ENCODE assay signal across 8 mouse cellular contexts in genomic region chr2:37774571-37774970, GRCm38 (mm10). TPM values are rescaled to one million over a fixed set of nuclear protein-coding genes. Genes with fewer than 3 reads are reported as not detected.
DNase-seq lines count a peak whose midpoint lies in the region; ATAC-seq and TF ChIP-seq lines count a peak whose summit lies in the region.
"Had no signal": no experiment of that assay in that cellular context is flagged by ENCODE, and none has a peak within 500 bp of the region (broad histone marks: within the 10 kb centered on the region; RNA-seq: fewer than 3 reads in every experiment).

No protein-coding gene starts in this region.

- TF ChIP-seq POLR2A in CH12.LX (IDR thresholded peaks at IDR 0.05; ENCODE audit: low read depth, low read length), result no peak
- TF ChIP-seq POLR2A in olfactory bulb, adult 2 months (IDR thresholded peaks at IDR 0.05; ENCODE audit: insufficient read depth, low read depth, low read length), result no peak

- no peak overlapping the region for H3K4me2 ChIP-seq in CH12.LX (ENCODE audit: insufficient read depth, low read depth, poor library complexity, severe bottlenecking)
- H3K4me2 ChIP-seq in forebrain, embryonic 12.5 days, result no peak overlapping the region
- H3K4me2 ChIP-seq: neural tube, embryonic 13.5 days had no signal

- ATAC-seq in forebrain, embryonic 12.5 days (ENCODE audit: low FRiP score), result no peak

- TF ChIP-seq CTCF in CH12.LX (conservative IDR thresholded peaks at IDR 0.05 in 1 of 2, IDR thresholded peaks at IDR 0.05 in 1 of 2; ENCODE audit: low read depth in 2 of 2, low read length in 2 of 2), result peak; percentile 29 to 73
- TF ChIP-seq CTCF in olfactory bulb, adult 2 months (IDR thresholded peaks at IDR 0.05; ENCODE audit: insufficient read depth, low read depth, low read length), result peak; percentile 51; the same call in 1 of the 2 replicates

- in situ Hi-C loops in CH12.LX (cut with MboI; ENCODE audit: low pct_ligation_motif_present, low pct_unique_long_range_greater_than_20kb, low sequenced_read_pairs), result loop anchor here (10.0 kb wide), 2 partner anchors 270 to 400 kb away; no protein-coding TSS in a partner anchor

- no peaks in the 10 kb centered on the region for H3K27me3 ChIP-seq in CH12.LX (replicated peaks)
- H3K27me3 ChIP-seq in forebrain, embryonic 12.5 days, result peaks cover 10% of the 10 kb centered on the region; the same call in 1 of the 2 replicates

- H3K27ac ChIP-seq in CH12.LX (ENCODE audit: insufficient read depth, low read depth), result no peak overlapping the region
- peak overlapping the region; percentile 95; the same call in 1 of the 2 replicates for H3K27ac ChIP-seq in forebrain, embryonic 12.5 days
- H3K27ac ChIP-seq in olfactory bulb, adult 2 months (ENCODE audit: insufficient read depth, low read depth, low read length), result no peak overlapping the region
- H3K27ac ChIP-seq: neural tube, embryonic 13.5 days had no signal

- TF ChIP-seq RAD21 in CH12.LX (IDR thresholded peaks at IDR 0.05; ENCODE audit: low read depth, low read length), result peak; percentile 41

- H3K4me3 ChIP-seq in CH12.LX (replicated peaks in 1 of 3; ENCODE audit: low read depth in 2 of 3, low read length in 2 of 3, poor library complexity in 1 of 3), result no peak overlapping the region
- H3K4me3 ChIP-seq in forebrain, embryonic 12.5 days (replicated peaks), result no peak overlapping the region
- no peak overlapping the region for H3K4me3 ChIP-seq in olfactory bulb, adult 2 months (ENCODE audit: insufficient read depth, low read depth, low read length)
- H3K4me3 ChIP-seq: neural tube, embryonic 13.5 days had no signal

- dilution Hi-C loops in CH12.LX (cut with MboI; ENCODE audit: extremely low pct_ligation_motif_present, extremely low pct_unique_long_range_greater_than_20kb, low sequenced_read_pairs), result no loop called here

- WGBS in forebrain, embryonic 12.5 days, result 9% methylated on average over 5 of the region's 5 CpGs
- WGBS in olfactory bulb, adult 2 months, result 40% methylated on average over 5 of the region's 5 CpGs

- no peak for TF ChIP-seq EP300 in CH12.LX (IDR thresholded peaks at IDR 0.05; ENCODE audit: low read length)

- no peaks in the 10 kb centered on the region for H3K79me2 ChIP-seq in CH12.LX (replicated peaks; ENCODE audit: control insufficient read depth, extremely low read depth, insufficient read depth, poor library complexity, severe bottlenecking)

- no peak overlapping the region for H3K9ac ChIP-seq in CH12.LX (ENCODE audit: insufficient read depth, low read depth)
- no peak overlapping the region for H3K9ac ChIP-seq in forebrain, embryonic 12.5 days
- H3K9ac ChIP-seq: neural tube, embryonic 13.5 days had no signal

- H3K36me3 ChIP-seq in CH12.LX (replicated peaks in 1 of 2; ENCODE audit: control insufficient read depth in 1 of 2, insufficient read depth in 1 of 2, low read length in 1 of 2), result no peaks in the 10 kb centered on the region
- H3K36me3 ChIP-seq in forebrain, embryonic 12.5 days (replicated peaks), result no peaks in the 10 kb centered on the region
- H3K36me3 ChIP-seq: neural tube, embryonic 13.5 days had no signal

- H3K4me1 ChIP-seq in CH12.LX (ENCODE audit: control insufficient read depth in 1 of 2, insufficient read depth in 2 of 2), result peaks cover 11 to 26% of the 10 kb centered on the region in 2 experiments
- peaks cover 57% of the 10 kb centered on the region for H3K4me1 ChIP-seq in forebrain, embryonic 12.5 days
- H3K4me1 ChIP-seq in olfactory bulb, adult 2 months (ENCODE audit: control insufficient read depth, insufficient read depth, low read length), result peaks cover 17% of the 10 kb centered on the region

- peak; percentile 43 for DNase-seq in kidney, adult 18-20 months
- no peak for DNase-seq in kidney, adult 11 months
- DNase-seq in 416B (ENCODE audit: low read depth) (peak; percentile 27), CH12.LX (ENCODE audit: extremely low read depth) (peak; percentile 31)
- DNase-seq in right cerebral cortex, adult 18-20 months, result no peak

- no peaks in the 10 kb centered on the region for H3K9me3 ChIP-seq in CH12.LX (replicated peaks; ENCODE audit: low read length)
- no peaks in the 10 kb centered on the region for H3K9me3 ChIP-seq in forebrain, embryonic 12.5 days
- H3K9me3 ChIP-seq: neural tube, embryonic 13.5 days had no signal

TF ChIP-seq in CH12.LX, 34 proteins besides CTCF, POLR2A, EP300 and RAD21:
- no peak for TF ChIP-seq RCOR1 (conservative IDR thresholded peaks at IDR 0.05; ENCODE audit: low read depth, low read length)
- peak; percentile 84 for TF ChIP-seq SMC3 (IDR thresholded peaks at IDR 0.05; ENCODE audit: low read depth, low read length)

RNA-seq across cellular contexts. Expression of gene Crb2, which starts 1.5 kb away (rescaled TPM):
- total RNA-seq in CH12.LX (2012; rRNA removed) (0.04 and 0.13 TPM in 2 replicates), CH12.LX (2014; rRNA removed) (not detected in 2 replicates)
- polyA plus RNA-seq in CH12.LX (2012; ENCODE audit: insufficient read length, low read depth), result 0.07 TPM in 2 replicates
- polyA plus RNA-seq in forebrain, embryonic 12.5 days (2016; fragmentation: Nextera tagmentation; extraction: Ambion mirVana), result 24.8 and 24.9 TPM in 2 replicates
- polyA plus RNA-seq in olfactory bulb, adult 2 months (2012; ENCODE audit: insufficient read depth, insufficient read length, low replicate concordance, missing spikeins), result not detected in 2 replicates

Comparison
In these comparisons a context has a peak if more than half of its experiments do, and no peak if none do; other contexts are left out.
1. DNase-seq: peak in kidney, adult 18-20 months (single experiment), 416B (single experiment) and CH12.LX (single experiment); none in kidney, adult 11 months (single experiment) and right cerebral cortex, adult 18-20 months (single experiment).
2. RNA of gene Crb2, which starts 1.5 kb away (polyA plus RNA-seq): 24.8 to 24.9 TPM in forebrain, embryonic 12.5 days; 0.07 TPM in CH12.LX and not detected in olfactory bulb, adult 2 months; every median in the first group is over 10 times any median in the second.